Mouse (Mus musculus) megakaryocyte, embryonic 14.5 days (primary cell): Measurements from ENCODE around the gene Ice1.

ENCODE experiments used
- FLI1 ChIP-seq: IDR thresholded peaks from 2 replicates; pipeline ENCODE4 v1.6.1; 2012; ENCODE audit warnings: low read length, inconsistent platforms, mixed read lengths
- GATA1 ChIP-seq: IDR thresholded peaks from 3 replicates; pipeline ENCODE4 v1.6.1; 2012; ENCODE audit warnings: mixed read lengths, low read length, inconsistent platforms, borderline replicate concordance

DNA sequence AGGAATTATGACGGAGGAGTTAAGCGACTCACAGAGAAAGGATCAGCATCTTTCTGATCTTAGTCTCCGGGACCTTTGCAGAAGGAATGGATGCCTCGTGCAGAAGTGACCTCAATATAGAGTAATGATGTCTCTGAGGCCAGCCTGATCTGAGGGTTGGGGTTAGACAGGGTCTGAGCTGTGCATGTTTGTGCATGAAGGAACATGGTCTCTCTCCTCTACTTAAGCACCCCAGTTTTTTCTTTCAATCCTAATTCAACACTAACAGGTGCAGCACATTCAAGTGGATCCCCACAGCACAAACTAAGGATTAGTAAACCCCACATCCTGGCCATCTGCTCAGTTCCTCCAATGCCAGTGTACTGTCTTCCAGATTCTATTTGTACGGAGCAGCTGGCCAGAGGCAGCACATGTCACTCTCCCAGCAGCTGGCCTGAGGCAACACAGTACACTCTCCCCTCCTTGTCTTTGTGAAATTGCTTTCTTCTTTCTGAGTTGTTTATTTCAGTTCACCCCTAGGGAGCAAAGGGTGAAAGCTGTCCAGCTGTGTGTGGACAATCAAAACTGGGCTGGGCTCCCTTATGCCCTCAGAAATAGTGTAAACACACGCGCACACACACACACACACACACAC is 47.7 kb upstream of the Ice1 start:
- TF ChIP-seq GATA1, result no peak
- no peak for TF ChIP-seq FLI1
